Mouse (Mus musculus) limb, embryonic 15.5 days (tissue): ENCODE measurements around the gene Vps41. TPM values are rescaled to one million over a fixed set of nuclear protein-coding genes. Genes with fewer than 3 reads are reported as not detected.
A peak's percentile ranks its signal among the peaks of the same experiment; 100 is the strongest.

Experiments
- ATAC-seq: fragments of 200-750 bp; cut with Nextera tagmentation; 2 replicates; pipeline ENCODE4 v1.8.0; 2017; ENCODE audit warnings: low read depth, moderate TSS enrichment; ENCODE audit not compliant: insufficient number of reproducible peaks, low FRiP score, low TSS enrichment
- H3K27ac ChIP-seq: fragments of 300-500 bp; sonication (generic); 2 replicates; pipeline ENCODE4 v1.5.1; 2015; ENCODE audit warnings: moderate library complexity, mild to moderate bottlenecking, inconsistent platforms
- H3K27me3 ChIP-seq: fragments of 300-500 bp; sonication (generic); 2 replicates; pipeline ENCODE4 v1.6.1; 2015; ENCODE audit warnings: inconsistent platforms
- H3K36me3 ChIP-seq: fragments of 300-500 bp; sonication (generic); 2 replicates; pipeline ENCODE4 v1.6.1; 2015; ENCODE audit warnings: inconsistent platforms
- H3K4me1 ChIP-seq: fragments of 300-500 bp; sonication (generic); 2 replicates; pipeline ENCODE4 v1.6.1; 2015; ENCODE audit warnings: inconsistent platforms
- H3K4me2 ChIP-seq: fragments of 300-500 bp; sonication (generic); 2 replicates; pipeline ENCODE4 v1.6.1; 2015; ENCODE audit warnings: mild to moderate bottlenecking, inconsistent platforms
- H3K4me3 ChIP-seq: fragments of 300-500 bp; sonication (generic); 2 replicates; pipeline ENCODE4 v1.5.1; 2015; ENCODE audit warnings: mild to moderate bottlenecking, inconsistent platforms
- H3K9ac ChIP-seq: fragments of 300-500 bp; sonication (generic); 2 replicates; pipeline ENCODE4 v1.6.1; 2015; ENCODE audit warnings: inconsistent platforms
- H3K9me3 ChIP-seq: fragments of 300-500 bp; sonication (generic); 2 replicates; pipeline ENCODE4 v1.6.1; 2016; ENCODE audit warnings: inconsistent platforms
- WGBS: fragments of 180-500 bp; shearing (Covaris S2); methylation state at CpG from one replicate; pipeline ENCODE4 v1.1.7; 2015; 5-methylcytosine and 5-hydroxymethylcytosine counted together
- polyA plus RNA-seq: library from polyadenylated mRNA; unstranded; fragments of >200 nt; fragmentation: Nextera tagmentation; extraction: Ambion mirVana; gene quantifications from 2 replicates; pipeline ENCODE4 v1.2.1, GENCODE M21; 2015

The Vps41 gene
- polyA plus RNA-seq, 1 experiment from 2014 or later: 63.5 TPM

- H3K27me3 ChIP-seq: no peaks in the 10 kb centered on the region
- no peaks in the 10 kb centered on the region for H3K4me1 ChIP-seq
- peaks cover 8% of the 10 kb centered on the region; the same call in 1 of the 2 replicates for H3K36me3 ChIP-seq
- ATAC-seq: peak; percentile 55; the same call in 1 of the 2 replicates
- WGBS: 91% methylated on average over 5 of the region's 5 CpGs
- H3K9me3 ChIP-seq: no peaks in the 10 kb centered on the region
- no peak overlapping the region for H3K9ac ChIP-seq
- H3K27ac ChIP-seq: no peak overlapping the region
- no peak overlapping the region for H3K4me3 ChIP-seq
- no peak overlapping the region for H3K4me2 ChIP-seq
Observed at GRCm38 (mm10) chr13:18797555-18797954, 80.5 kb downstream of the Vps41 start.

- peaks cover 8% of the 10 kb centered on the region; the same call in 1 of the 2 replicates for H3K36me3 ChIP-seq
- H3K9ac ChIP-seq: no peak overlapping the region
- H3K4me2 ChIP-seq: no peak overlapping the region
- no peaks in the 10 kb centered on the region for H3K9me3 ChIP-seq
- no peak overlapping the region for H3K4me3 ChIP-seq
- H3K4me1 ChIP-seq: no peaks in the 10 kb centered on the region
- no peak overlapping the region for H3K27ac ChIP-seq
- whole genome bisulfite sequencing: 60% methylated on average over 3 of the region's 3 CpGs
- ATAC-seq: no peak
- H3K27me3 ChIP-seq: no peaks in the 10 kb centered on the region
Observed at GRCm38 (mm10) chr13:18800434-18800833, 83.3 kb downstream of the Vps41 start.

DNA sequence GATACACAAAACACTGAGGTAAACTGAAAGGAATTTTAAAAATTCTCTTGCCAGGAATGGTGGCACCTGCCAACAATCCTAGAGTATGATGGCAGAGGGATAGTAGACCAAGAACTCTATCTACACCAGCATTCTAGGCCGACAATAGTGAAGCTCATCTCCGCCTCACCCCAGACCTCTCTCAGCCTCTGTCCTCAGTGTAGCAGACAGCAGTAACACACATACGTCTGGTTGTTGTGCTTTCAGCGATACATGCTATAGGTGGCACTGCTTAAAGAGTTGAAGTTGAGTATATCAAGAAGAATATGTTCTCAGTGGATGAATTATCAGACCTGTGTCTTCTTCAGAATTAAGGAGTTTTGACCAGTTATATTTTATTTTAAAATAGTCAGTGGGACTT is 92.4 kb downstream of the Vps41 start:
- peaks cover 6% of the 10 kb centered on the region for H3K36me3 ChIP-seq
- H3K4me1 ChIP-seq: no peaks in the 10 kb centered on the region
- H3K9ac ChIP-seq: no peak overlapping the region
- no peaks in the 10 kb centered on the region for H3K9me3 ChIP-seq
- 77% methylated on average over 4 of the region's 4 CpGs for WGBS
- no peak overlapping the region for H3K27ac ChIP-seq
- no peak overlapping the region for H3K4me3 ChIP-seq
- no peaks in the 10 kb centered on the region for H3K27me3 ChIP-seq
- ATAC-seq: no peak
- H3K4me2 ChIP-seq: no peak overlapping the region

DNA sequence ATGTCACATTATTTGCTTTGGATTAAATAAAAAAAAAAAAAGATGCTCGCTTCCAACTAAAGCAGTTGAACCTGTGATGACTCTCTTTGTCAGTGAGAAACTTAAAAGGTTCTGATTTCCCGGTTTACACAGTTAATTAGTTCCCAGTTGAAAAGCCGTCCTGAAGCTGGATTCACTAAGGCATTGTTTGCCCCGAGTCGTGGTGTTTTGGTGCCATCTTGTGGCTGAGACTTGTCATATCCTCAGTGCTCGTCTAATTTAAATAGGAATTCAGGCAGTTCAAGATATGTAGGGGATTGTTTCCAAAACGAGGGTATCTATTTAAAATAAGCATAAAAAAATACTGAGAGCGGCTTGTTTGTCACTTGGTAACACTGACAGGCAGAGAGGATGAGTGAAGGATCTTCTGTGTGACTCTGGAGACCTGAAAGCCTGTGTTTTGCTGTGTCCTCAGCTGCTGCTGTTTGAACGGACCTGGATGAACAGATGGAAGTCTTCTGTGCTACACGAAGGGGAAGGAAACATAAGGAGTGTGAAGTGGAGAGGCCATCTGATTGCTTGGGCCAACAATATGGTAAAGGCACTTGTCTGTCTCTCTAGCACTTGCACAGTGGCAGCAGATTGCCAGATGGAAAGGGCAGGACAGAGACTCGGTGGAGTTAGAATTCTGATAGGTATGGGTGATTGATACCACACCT is 93.0 kb downstream of the Vps41 start:
- Histone ChIP-seq H3K4me3 (no peak overlapping the region), H3K9me3 (no peaks in the 10 kb centered on the region), H3K9ac (no peak overlapping the region), H3K4me1 (no peaks in the 10 kb centered on the region), H3K27me3 (no peaks in the 10 kb centered on the region), H3K36me3 (peaks cover 11% of the 10 kb centered on the region), H3K4me2 (no peak overlapping the region), H3K27ac (no peak overlapping the region)
- WGBS: 19% methylated on average over 11 of the region's 11 CpGs
- ATAC-seq: no peak

GRCm38 (mm10) chr13:18824420-18825123 is 107.5 kb downstream of the Vps41 start:
- Histone ChIP-seq H3K4me2 (no peak overlapping the region), H3K27me3 (no peaks in the 10 kb centered on the region), H3K9me3 (no peaks in the 10 kb centered on the region), H3K4me1 (no peaks in the 10 kb centered on the region), H3K27ac (no peak overlapping the region), H3K4me3 (no peak overlapping the region), H3K36me3 (peaks cover 12% of the 10 kb centered on the region; the same call in 1 of the 2 replicates), H3K9ac (no peak overlapping the region)
- ATAC-seq: no peak
- 85% methylated on average over 10 of the region's 10 CpGs for WGBS

DNA sequence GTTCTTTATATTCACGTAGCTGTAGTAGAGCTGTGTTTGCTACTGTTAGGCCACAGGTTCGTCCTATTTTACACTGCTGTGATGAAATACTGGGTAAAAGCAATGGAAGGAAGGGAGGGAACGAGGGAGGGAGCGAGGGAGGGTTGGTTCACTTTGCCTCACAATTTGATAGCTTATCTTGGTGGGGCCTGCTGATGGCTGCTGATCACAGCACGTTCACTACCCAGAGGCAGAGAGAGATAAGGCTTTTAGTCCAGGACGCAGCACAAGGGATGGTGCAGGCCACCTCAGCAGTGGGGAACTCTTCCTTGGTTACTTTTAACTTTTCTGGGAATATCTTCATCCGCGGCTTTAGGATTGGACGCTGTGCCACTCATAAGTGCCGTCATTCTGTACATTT is 109.9 kb downstream of the Vps41 start:
- H3K4me1 ChIP-seq: no peaks in the 10 kb centered on the region
- H3K27me3 ChIP-seq: no peaks in the 10 kb centered on the region
- H3K36me3 ChIP-seq: peaks cover 7% of the 10 kb centered on the region; the same call in 1 of the 2 replicates
- ATAC-seq: no peak
- H3K9ac ChIP-seq: no peak overlapping the region
- WGBS: 92% methylated on average over 10 of the region's 10 CpGs
- H3K9me3 ChIP-seq: no peaks in the 10 kb centered on the region
- no peak overlapping the region for H3K27ac ChIP-seq
- H3K4me2 ChIP-seq: no peak overlapping the region
- no peak overlapping the region for H3K4me3 ChIP-seq

- 74% methylated on average over 3 of the region's 3 CpGs for WGBS
- Histone ChIP-seq H3K27ac (no peak overlapping the region), H3K36me3 (0 out of 2 replicates have a peak, but pooled peaks cover 4% of the 10 kb centered on the region)
Observed at GRCm38 (mm10) chr13:18830486-18830885, 113.4 kb downstream of the Vps41 start.

DNA sequence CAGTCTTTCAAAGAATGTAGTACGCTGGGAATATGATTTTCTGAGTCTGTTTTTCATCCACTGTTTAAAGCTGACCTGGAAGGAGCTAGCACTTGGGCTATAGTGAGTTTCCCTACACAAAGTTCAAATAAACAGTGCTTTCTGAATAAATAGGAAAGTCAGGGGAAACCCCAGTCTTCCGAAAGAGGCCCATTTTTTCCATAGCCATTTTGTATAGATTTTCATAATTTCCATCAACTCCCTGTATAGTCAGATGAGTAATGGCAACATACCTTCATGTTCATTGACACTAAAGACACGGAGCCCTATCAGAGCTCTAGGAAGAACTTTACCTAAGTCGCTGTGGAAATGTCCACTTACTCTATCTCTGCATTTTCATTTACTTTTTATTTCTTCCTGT is 122.1 kb downstream of the Vps41 start:
- H3K27ac ChIP-seq: no peak overlapping the region
- H3K4me2 ChIP-seq: no peak overlapping the region
- H3K9ac ChIP-seq: no peak overlapping the region
- no peaks in the 10 kb centered on the region for H3K9me3 ChIP-seq
- no peaks in the 10 kb centered on the region for H3K27me3 ChIP-seq
- WGBS: 94% methylated on average over 4 of the region's 4 CpGs
- peaks cover 4% of the 10 kb centered on the region; the same call in 1 of the 2 replicates for H3K36me3 ChIP-seq
- no peak for ATAC-seq
- no peak overlapping the region for H3K4me3 ChIP-seq
- H3K4me1 ChIP-seq: no peaks in the 10 kb centered on the region

More at GRCm38 (mm10) chr13:18830486-18830885, 113.4 kb downstream of the Vps41 start:
- Histone ChIP-seq H3K9ac (no peak overlapping the region), H3K9me3 (no peaks in the 10 kb centered on the region), H3K4me1 (no peaks in the 10 kb centered on the region), H3K4me3 (no peak overlapping the region), H3K27me3 (no peaks in the 10 kb centered on the region), H3K4me2 (no peak overlapping the region)
- ATAC-seq: no peak

DNA sequence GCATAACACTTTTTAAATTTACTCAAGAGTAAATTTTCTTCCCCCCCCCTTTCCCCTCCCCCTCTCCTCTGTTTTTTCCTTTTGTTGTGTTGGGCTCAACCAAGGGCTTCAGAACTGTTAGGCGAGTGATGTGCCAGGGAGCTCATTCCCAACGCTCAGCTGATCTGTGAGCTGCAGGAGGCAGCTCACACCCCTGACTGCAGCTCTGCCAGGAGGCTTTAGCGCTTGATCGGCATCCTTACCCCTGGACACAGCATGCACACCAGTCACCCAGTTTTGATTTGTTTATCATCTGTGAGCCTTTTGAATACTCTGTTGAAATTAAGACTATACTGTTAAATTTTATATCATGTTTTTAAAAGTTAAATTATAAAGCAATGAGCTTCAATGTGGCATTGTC is 123.3 kb downstream of the Vps41 start:
- Histone ChIP-seq H3K27me3 (no peaks in the 10 kb centered on the region), H3K4me3 (no peak overlapping the region), H3K9me3 (no peaks in the 10 kb centered on the region), H3K27ac (no peak overlapping the region), H3K36me3 (peaks cover 4% of the 10 kb centered on the region; the same call in 1 of the 2 replicates), H3K4me2 (no peak overlapping the region), H3K4me1 (no peaks in the 10 kb centered on the region), H3K9ac (no peak overlapping the region)
- 57% methylated on average over 4 of the region's 4 CpGs for WGBS
- ATAC-seq: no peak

GRCm38 (mm10) chr13:18841019-18841418 is 123.9 kb downstream of the Vps41 start:
- Histone ChIP-seq H3K4me1 (no peaks in the 10 kb centered on the region), H3K27me3 (no peaks in the 10 kb centered on the region), H3K4me3 (no peak overlapping the region), H3K9me3 (no peaks in the 10 kb centered on the region), H3K36me3 (peaks cover 4% of the 10 kb centered on the region; the same call in 1 of the 2 replicates), H3K9ac (no peak overlapping the region), H3K27ac (no peak overlapping the region), H3K4me2 (no peak overlapping the region)
- ATAC-seq: no peak
- WGBS: 63% methylated on average over 2 of the region's 2 CpGs

DNA sequence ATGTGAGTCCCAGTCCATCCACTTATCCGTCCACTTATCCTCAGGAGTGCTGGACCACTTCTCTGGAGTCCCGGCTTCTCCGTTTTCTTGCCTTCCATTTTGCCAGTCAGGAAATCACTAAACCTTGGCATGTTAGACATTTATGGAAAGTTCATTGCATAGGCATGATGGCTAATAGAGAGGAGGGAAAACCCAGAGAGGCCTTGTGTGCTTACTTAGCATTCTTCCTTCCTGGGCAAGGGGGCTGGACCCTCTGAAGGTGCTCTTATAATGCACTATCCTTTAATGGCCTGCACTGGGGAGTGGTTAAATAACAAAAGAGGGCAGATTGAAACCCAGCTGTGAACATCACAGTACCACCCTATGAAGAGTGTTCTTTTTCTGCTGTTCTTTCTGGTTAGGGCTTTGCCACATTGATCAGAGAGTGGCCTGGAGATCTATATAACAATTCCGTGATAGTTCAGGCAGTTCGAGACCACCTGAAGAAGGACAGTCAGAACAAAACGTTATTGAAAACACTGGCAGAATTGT is 124.7 kb downstream of the Vps41 start:
- WGBS: 83% methylated on average over 6 of the region's 6 CpGs
- no peaks in the 10 kb centered on the region for H3K27me3 ChIP-seq
- H3K36me3 ChIP-seq: peaks cover 4% of the 10 kb centered on the region; the same call in 1 of the 2 replicates
- no peaks in the 10 kb centered on the region for H3K9me3 ChIP-seq
- no peaks in the 10 kb centered on the region for H3K4me1 ChIP-seq
- no peak overlapping the region for H3K9ac ChIP-seq
- ATAC-seq: no peak
- H3K4me3 ChIP-seq: no peak overlapping the region
- no peak overlapping the region for H3K4me2 ChIP-seq
- no peak overlapping the region for H3K27ac ChIP-seq

DNA sequence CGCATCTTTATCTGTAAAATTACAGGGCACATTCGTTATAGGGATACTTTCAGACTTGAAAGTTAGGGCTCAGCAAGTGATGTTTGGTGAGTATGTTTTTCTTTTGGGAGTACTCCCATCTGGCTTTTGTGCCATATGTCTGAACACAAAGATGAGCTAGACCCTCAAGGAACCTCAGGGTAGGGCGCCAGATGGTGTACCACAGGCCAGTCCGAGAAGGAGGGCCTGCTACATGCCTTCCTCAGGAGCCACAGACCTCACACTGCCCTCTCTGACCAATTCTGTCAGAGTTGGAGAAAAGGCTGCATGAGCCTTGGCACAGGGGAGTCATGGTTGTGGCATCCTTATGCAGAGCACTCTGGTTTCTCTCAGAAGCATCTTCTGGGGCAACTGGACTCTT is 125.5 kb downstream of the Vps41 start:
- no peak overlapping the region for H3K9ac ChIP-seq
- H3K4me2 ChIP-seq: no peak overlapping the region
- no peaks in the 10 kb centered on the region for H3K4me1 ChIP-seq
- no peaks in the 10 kb centered on the region for H3K27me3 ChIP-seq
- H3K9me3 ChIP-seq: no peaks in the 10 kb centered on the region
- H3K36me3 ChIP-seq: peaks cover 4% of the 10 kb centered on the region; the same call in 1 of the 2 replicates
- H3K27ac ChIP-seq: no peak overlapping the region
- no peak overlapping the region for H3K4me3 ChIP-seq
- 87% methylated on average over 4 of the region's 4 CpGs for whole genome bisulfite sequencing
- no peak for ATAC-seq
